Mouse (Mus musculus) cerebellum, adult 11 months (tissue): ENCODE data around the gene Plcb3.

ENCODE experiments used
- DNase-seq: peaks from one replicate; pipeline ENCODE4 v3.0.0; 2022

The Plcb3 gene

DNA sequence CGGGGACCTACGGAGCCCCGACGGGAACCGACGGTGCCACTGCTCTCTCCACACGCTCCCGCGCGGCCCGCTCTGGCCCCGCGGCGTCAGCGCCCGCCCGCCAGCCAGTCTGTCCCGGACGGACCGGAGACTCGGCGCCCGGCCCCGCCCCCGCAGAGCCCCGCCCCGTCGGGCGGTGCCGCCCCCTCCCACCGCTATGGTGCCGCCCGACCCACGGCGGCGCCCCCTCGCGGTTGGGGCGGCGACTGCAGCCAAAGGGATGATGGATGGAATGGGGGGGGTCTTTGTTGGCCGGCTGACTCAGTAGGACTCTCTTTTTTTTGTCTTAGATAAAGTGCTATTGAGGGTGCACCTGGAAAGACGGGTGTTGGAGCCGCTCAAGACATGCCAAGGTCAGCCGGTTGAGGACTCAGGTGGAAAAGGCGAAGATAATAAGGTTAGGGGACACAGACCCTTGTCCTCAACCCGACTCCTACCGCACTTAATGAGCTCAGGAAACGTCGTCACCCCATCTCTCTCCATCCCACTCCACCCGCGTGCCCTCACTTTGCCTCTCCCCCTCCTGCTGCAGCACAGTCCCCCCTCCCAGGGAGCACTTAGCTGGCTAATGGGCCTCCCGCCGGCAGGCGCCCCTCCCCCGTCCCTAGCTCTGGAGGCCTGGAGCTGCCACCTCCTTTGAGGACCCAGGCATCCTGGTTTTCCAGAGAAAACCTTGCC lies 6.4 kb downstream of the Plcb3 start:
- DNase-seq, result no peak

DNA sequence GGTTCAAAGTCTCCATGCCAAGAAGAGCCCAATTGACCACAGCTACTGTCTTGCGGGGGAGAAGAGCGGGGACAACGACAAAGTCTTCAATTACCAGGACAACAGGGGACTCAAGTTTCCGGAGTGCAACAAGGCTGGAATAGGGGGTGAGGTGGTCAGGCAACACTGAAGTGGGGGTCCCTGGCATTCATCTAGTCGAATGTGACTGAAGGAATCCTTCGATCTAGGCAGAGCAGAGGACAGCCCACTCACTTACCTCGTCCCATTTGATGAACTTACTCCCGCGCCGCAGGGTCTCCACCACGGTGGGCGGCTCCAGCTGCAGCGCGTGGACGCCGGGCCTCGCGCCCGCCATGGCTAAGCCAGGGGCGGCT lies 7.0 kb downstream of the Plcb3 start:
- no peak for DNase-seq

DNA sequence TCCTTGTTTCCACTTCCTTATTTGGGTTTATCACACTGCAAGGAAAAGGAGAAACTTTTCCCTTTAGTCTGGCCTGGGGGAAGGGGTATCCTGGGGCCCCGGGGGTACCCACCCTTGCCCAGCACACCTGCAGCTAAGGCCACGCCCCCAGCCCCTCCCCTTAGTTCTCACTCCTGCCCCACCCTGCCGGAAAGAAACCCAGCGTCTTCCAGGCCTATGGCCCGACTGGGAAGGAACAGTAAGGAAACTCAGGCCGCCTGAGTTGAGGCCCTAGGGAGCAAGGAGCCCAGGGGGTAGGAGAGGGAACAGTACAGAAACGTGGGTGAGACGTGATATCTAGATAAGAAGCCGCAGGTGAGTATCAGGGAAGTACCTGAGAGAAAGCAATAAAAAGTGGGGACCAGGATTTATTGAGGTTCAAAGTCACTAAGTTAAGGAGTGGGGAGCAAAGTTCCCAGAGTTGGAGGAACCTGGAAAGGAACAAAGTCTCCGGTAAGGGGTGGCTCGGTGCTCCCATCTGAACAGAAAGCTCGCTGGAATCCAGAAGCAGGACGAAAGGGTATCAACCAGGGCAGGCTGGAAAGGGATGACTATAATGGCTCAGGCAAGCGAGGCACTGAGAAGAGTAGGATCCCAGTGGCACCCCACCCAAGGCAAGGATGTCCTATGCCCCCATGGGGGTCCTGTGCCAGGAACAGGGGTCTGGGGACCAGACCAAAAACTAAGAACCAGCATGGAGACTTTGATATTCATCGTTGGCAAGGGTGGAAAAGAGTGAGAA lies 7.6 kb downstream of the Plcb3 start:
- DNase-seq, result no peak

DNA sequence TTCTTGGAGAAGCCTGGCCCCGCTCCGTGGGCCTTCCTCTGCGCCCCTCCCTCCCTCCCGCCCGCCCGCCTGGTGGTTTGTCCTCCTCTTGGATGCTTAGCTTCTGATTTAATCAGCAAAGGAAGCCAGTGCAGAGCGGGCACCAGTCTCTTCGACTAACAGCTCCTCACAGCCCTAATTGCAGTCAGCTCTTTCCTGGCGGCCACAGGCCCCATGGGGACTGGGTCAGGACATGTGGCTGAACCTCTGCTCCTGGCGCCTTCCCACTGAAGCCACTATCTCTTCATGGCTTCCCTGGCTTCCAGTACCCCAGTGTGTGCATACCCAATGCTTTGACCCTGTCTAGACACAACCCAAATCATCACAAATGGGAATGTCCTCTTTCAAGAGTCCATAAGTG lies 19.8 kb downstream of the Plcb3 start:
- no peak for DNase-seq

DNA sequence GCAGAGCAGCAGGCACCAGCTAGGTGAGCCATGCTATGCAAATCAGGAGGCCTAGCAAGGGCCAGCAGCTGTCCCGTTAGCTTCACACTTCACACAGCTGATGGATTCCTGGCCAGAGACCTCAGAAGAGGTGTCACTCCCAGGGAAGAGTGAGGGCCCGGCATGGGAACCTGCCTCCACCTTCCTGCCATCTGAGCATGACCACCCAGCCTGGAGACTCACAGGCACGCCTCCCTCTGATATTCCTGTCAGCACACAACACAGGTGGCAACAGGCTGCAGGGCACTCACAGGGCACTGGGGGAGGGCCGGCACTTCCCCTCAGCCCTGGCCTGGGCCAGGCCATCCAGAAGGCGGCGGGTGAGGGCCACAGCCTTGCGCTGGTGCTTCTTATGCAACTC lies 20.8 kb downstream of the Plcb3 start:
- DNase-seq, result peak; percentile 23

DNA sequence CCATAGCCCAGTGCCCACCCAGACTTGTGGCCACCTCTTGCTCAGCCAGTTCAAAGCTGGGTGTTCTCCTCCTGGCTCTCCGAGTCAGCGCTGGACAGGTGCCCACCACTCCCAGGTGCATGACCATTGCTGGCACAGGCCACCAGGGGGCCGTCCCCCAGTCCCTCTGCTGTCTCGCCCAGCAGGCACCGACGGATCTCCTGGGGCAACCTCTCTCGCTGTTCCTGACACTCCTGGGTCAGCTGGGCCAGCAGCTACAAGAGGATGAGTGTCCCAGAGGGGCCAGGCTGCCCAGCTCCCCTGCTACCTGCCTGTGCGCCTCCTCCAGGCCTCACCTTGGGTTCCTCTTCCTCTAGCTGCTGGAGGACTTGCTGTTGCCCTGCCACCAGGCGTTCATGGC lies 22.2 kb downstream of the Plcb3 start:
- DNase-seq, result peak; percentile 60

DNA sequence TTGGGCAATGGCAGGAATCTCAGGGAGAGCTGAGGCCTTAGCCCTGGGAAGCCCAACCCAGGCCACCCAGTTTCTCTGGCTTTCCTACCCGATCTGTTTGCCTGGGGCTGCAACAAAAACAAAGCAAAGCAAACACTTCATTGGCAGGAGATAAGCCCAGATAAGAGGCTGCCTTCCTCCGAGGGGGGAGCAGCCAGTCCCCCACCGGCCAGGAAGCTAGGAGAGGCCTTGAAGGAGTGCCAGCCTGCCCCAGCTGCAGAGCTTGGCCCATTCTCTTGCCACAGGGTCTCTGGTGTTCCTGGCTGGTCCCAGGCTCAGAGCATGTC lies 23.6 kb downstream of the Plcb3 start:
- DNase-seq, result no peak

DNA sequence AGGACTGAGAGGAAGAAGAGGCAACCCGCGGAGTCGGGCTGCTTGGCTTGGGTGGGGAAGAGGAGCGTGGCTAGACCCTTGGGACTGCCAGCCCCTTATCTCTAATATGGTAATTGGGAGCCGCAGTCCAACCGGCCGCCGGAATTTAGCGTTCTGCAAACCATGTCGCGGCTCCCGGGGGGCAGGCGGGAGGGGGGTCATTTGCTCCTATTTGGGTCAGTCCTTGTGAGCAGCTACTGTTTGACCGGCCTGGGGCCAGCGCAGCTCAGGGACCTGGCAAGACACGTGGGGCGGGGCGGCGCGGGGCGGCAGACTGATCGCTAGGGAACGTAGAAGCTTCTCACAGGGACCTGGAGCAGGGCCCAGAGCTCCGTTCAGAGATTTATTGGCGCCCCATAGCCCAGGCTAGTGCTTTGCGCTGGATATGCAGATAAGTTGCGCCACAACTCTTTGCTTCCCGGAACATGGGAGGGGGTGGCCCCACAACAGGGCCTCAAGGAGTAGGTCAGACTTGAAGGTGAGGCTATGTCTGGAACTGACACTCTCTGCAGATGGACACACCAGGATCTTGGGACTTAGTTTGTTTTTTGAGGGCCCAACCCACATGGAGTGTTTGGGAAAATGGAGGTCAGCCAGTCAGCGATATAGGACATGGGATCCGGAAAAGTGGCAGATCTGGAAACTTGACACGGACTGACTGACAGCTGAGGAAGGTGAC lies 24.1 kb downstream of the Plcb3 start:
- peak; percentile 79 for DNase-seq

DNA sequence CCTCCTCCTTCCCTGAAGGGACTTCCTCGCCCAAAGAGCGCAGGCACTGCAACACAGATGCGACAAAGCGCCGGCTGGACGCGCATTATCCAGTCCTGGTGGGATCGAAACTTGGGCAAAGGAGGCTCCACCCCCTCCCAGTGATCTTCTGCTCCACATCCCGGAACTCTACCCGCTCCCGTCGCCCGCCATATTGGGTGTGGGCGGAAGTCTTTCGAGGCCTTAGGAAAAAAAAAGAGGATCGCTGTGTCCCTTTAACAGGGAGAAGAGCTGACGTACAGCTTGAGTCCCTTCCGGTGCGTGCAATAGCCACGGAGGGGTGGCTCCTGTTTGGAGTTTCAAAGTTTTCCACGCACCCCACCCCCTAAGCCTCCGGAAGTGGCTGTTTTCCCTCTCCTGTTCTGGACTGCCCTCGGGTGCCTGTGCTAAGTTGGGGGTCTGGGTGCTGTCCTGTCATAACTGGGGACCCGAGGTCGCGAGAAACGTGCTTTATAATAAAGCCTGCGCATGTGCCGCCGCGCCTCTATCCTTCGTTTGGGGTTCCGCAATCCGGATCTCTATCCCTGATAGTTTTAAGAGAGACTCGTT lies 24.8 kb downstream of the Plcb3 start:
- DNase-seq, result peak; percentile 88

DNA sequence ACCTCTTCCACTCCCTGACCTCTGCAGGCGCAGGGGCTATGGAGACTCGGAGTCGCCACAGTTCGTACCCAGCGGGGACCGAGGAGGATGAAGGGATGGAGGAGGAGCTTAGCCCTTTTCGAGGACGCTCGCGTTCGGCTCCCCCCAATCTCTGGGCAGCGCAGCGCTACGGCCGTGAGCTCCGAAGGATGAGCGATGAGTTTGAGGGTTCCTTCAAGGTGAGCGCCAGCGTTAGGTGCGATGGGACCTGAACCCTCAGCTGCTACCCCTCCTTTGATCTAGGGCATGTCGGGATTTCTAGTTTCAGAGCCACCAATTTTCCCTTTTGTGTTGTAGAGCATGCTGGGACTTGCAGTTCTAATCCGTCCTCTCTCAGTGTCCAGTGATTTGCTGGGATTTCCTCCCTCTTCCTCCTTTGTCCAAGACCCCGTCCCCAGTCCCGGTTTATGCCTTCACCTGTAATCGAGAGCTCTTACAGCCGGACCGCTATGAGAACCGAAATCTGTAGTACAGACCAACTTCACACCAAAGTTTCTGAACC lies 25.6 kb downstream of the Plcb3 start:
- DNase-seq, result peak; percentile 56

DNA sequence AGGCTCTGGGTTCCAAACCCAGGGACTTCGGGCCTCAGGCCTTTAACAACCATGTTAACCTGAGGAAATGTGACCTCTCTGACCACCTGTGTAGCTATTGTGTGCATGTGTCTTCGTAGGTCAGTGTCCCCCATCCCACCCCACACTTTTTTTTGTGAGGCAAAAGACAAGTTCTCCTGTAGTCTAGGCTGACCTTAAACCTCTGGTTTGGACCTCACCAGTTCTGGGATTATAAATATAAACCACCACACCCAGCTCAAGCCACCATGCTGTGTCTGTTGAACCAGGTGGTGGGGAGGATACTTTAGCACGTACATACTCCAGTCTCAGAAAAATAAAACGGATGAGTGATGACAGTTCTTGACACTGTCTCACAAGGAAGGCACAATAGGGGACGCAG lies 26.3 kb downstream of the Plcb3 start:
- no peak for DNase-seq

DNA sequence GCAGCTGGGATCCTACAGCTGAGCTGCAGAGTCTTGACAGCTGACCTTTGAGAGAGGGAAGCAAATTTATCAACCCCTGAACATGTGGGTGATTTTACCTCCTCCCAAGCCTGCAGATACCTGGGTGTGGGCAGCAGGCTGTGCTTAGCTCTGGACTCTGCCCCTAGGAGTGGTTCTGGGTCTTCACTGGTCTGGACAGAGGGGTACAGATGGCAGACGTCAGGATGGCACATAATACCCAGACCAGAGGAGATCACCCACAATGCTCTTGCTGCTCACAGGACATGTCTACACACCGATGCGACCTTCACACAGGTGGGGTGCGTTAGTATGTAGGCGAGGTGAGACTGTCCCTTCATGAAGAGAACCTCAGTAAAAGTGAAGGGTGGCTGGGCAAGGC lies 26.7 kb downstream of the Plcb3 start:
- no peak for DNase-seq

DNA sequence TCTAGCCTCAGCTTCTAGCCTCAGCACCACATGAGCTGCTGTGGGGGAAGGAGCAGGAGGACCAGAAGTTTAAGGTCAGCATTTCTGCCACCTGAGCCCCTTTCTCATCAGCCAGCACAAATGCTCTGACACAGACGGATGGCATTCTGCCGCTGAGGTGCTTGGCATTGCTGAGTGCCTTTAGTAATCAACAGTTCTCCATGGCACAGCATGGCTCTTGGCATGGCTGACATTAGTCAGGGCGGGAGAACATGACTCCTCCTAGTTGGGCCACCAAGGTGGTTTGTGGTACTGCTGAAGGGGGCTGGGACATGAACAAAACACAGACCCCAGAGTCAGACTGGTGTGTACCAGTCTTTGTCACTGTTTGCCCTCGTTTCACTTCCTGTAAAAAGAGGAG lies 28.1 kb downstream of the Plcb3 start:
- DNase-seq, result peak; percentile 69

DNA sequence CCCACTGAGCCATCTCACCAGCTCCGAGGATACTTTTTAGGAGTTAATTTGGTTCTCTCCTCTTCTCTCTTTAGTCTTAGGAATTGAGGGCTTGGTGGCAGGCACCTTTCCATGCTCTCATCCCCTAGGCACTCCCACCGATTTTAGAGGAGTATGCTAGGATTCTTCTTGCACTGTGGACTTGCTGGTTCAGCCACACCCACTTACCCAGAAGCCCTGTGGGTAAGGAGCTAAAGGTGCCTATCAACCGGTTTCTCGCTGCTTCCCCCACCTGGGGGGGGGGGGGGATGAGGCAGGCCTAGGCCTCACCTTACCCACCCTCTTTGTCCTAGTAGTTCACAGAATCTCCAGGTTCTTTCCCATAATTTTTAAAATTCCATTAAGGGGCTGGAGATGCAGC lies 28.5 kb downstream of the Plcb3 start:
- no peak for DNase-seq

DNA sequence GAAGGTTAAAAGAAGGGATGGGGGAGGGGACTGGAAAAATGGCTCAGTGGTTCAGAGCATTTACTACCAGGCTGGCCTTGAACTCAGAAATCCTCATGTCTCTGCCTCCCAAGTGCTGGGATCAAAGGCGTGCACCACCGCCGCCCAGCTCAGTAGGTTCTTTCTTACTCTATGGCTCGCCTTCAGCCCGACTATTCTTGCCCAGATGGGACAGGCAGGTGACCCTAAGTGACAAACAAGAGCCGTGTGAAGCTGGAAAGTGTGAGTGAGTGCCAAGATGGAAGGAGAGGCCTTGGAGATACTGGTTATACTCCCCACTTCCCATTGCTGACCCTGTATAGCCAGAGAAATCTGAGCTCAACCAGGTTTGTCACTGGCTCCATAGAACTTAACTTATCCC lies 32.6 kb downstream of the Plcb3 start:
- DNase-seq, result no peak

DNA sequence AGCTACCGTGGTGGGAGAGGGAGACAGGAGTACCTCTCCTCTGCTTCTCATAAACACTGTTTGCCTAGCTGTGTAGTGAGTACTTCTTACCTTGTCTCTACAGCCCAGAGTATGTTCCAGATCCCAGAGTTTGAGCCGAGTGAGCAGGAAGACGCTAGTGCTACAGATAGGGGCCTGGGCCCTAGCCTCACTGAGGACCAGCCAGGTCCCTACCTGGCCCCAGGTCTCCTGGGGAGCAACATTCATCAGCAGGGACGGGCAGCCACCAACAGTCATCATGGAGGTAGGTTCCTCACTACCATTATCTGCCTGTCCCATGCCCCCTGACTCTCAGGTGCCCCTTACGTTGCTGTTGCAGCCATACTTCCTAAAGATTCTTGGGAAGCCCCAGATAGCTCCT lies 33.5 kb downstream of the Plcb3 start:
- DNase-seq, result no peak

DNA sequence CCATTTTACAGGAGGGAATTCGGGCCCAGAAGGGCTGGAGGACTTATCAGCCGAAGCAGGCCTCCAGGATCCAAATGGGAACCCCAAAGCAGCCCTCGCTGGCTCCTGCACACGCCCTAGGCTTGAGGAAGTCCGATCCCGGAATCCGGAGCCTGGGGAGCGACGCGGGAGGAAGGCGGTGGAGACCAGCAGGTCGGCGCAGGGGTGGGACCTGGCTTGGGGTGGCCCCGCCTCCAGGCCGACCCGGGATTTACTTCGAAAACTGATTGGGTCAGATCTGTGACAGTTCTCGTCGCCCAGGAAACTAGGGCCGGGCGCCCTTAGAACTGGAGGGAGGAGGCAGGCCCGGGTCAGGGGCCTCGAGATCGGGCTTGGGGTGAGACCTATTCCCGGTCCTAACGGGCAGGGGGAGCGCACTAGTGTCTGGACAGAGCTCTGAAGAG lies 34.0 kb downstream of the Plcb3 start, which contains the start of gene Gpr137:
TSS of gene Gpr137 (minus strand) at position 232 of the 443 bp plus-strand sequence.
- peak; percentile 90 for DNase-seq

DNA sequence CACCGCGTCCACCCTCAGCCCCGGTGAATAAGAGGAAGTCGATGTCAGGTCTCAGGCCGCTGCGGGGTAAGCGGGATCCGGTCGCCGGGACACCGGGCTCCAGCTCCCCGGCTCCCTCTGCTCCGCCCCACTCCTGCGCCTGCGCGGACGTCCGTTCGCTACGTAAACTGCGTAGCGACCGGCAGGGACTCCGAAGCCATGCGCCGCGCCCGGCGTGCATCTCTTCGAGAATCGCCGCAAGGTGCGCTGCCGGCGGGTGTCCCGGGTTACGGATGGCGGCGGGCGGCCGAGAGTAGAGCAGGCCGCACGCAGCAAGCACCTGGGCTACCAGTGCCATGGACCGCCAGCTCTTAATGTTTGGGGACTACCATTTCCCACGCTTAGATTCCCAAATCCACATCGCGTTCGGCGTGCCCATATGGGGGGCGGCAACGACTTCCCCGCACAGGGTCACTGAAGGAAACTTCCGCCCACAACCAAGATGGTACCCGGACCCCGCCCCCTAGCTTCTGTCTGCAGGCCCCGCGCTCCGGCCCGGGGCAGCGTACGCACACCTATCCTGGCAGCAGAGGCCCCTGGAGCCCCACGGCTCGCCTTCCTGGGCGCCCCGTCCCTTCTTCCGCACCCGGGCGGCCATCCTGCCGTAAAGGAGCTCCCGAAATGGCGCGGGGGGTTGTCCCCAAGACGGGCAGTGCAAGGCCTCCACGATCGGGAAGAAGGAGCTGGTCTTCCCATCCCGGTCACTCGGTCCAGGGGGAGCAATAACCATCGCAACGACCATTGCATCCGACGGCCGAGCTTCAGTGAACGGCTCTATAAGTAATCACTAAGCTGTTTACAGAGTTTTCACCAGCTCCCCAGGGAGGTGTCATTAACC lies 34.7 kb downstream of the Plcb3 start, which contains the start of gene Bad:
TSS of gene Bad (plus strand) at position 490 of the 877 bp plus-strand sequence.
- DNase-seq, result peak; percentile 90

DNA sequence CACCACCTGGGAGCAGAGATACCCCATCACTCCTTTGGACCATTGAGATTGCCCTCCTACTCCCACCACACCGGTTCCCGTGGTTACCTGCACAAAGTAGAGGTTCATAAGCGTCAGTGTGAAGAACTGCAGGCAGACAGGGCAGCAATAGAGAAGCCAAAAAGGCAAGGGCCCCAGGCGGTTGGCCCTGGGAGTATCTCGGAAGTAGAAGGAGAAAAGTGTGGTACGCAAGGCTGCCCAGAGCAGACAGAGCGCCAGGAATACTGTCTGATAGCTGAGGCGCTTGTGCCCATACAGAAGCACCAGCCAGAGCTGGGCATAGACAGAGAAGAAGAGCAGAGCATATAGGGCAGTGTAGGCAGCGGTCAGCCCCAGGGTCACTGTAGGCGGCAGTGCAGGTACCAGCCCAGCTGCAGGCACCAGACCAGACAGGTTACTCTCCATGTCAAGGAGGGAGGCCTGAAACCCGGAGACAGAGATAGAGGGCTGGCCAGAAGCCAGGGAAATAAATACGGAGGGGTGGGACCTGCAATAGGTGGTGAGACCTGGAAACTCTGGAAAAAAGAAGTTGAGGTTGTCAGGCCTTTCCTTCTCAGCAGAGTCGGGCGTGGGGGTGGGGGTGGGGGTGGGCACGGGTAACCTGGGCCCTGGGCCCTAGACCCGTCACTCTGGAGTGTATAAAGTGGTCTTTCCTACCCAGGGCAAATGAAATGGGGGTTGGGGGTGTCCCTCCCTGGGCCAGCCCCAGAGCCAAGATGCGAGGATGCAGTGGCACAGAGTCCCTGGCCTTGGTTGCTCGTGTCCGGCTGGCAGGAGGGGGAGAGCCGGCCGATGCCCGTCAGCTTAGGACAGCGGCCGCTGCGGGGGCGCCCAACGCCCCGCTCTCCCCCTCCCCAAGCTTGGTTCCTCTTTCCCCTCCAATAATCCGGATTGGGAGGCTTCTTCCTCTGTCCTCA lies 35.6 kb downstream of the Plcb3 start:
- peak; percentile 51 for DNase-seq

DNA sequence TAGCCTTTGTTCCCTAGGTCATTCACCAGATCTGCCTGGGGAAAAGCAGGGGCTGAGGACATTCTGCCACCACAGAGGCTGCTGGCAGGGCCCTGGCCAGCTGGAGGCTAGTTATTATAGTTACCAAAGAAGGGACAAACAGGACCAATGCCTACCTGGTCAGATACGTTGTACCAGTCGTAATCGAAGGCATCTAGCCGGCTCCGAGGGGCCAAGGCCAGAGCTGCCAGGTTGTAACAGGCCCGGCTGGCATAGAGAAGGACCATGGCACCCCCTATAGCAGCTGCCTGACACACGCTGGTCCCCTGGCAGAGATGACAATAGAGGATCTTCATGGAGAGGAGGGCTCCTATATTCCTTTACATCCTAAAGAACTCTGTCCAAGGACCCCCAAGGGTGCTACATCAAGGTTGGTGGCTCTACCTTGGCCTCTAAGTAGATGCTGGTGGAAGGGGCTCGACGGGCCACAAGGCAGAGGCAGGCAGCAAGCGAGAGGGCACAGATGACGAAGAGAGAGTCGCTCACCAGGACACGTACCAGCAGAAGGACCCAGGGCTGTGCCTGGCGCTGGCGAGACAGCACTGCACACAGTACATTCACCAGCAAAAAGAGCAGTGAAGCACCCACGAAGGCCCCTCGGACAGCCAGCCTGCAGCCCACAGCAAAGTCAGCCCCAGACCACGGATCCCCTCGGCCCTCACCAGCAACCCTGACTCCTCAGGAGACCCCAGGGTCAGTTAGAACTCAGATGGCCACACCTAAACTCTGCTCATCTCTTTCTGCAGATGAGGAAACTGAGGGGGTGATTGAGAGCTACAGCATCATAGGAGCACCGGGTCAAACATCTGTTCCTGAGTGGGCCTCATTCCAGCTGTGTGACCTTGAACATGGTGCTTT lies 36.9 kb downstream of the Plcb3 start:
- no peak for DNase-seq
